Mouse (Mus musculus) hindbrain, embryonic 13.5 days (tissue): Measurements from ENCODE around the gene Dimt1. TPM values are rescaled to one million over a fixed set of nuclear protein-coding genes. Genes with fewer than 3 reads are reported as not detected.
"Not testable (repeated sequence)": the region's sequence is repeated elsewhere in the genome, so short reads cannot be mapped to it uniquely, and the experiment has no call there.

Source experiments
- ATAC-seq: fragments of 200-750 bp; cut with Nextera tagmentation; 2 replicates; pipeline ENCODE4 v1.8.0; 2017; ENCODE audit warnings: moderate TSS enrichment; ENCODE audit not compliant: low FRiP score
- H3K27ac ChIP-seq: fragments of 300-500 bp; sonication (generic); 2 replicates; pipeline ENCODE4 v1.5.1; 2015; ENCODE audit warnings: inconsistent platforms, mild to moderate bottlenecking, moderate library complexity
- H3K27me3 ChIP-seq: fragments of 300-500 bp; sonication (generic); 2 replicates; pipeline ENCODE4 v1.6.1; 2015; ENCODE audit warnings: mild to moderate bottlenecking, inconsistent platforms
- H3K36me3 ChIP-seq: fragments of 300-500 bp; sonication (generic); 2 replicates; pipeline ENCODE4 v1.6.1; 2015; ENCODE audit warnings: mild to moderate bottlenecking, inconsistent platforms
- H3K4me1 ChIP-seq: fragments of 300-500 bp; sonication (generic); replicated peaks from 2 replicates; pipeline ENCODE4 v1.6.1; 2015; ENCODE audit warnings: inconsistent platforms
- H3K4me2 ChIP-seq: fragments of 300-500 bp; sonication (generic); 2 replicates; pipeline ENCODE4 v1.6.1; 2015; ENCODE audit warnings: inconsistent platforms, mild to moderate bottlenecking, moderate library complexity
- H3K4me3 ChIP-seq: fragments of 300-500 bp; sonication (generic); 2 replicates; pipeline ENCODE4 v1.5.1; 2015; ENCODE audit warnings: mild to moderate bottlenecking, inconsistent platforms
- H3K9ac ChIP-seq: fragments of 300-500 bp; sonication (generic); 2 replicates; pipeline ENCODE4 v1.6.1; 2015; ENCODE audit warnings: mild to moderate bottlenecking, inconsistent platforms
- H3K9me3 ChIP-seq: fragments of 300-500 bp; sonication (generic); 2 replicates; pipeline ENCODE4 v1.6.1; 2016; ENCODE audit warnings: inconsistent platforms
- WGBS: fragments of 180-500 bp; shearing (Covaris S2); methylation state at CpG from one replicate; pipeline ENCODE4 v1.1.7; 2015; 5-methylcytosine and 5-hydroxymethylcytosine counted together
- polyA plus RNA-seq: library from polyadenylated mRNA; unstranded; fragments of >200 nt; fragmentation: Nextera tagmentation; extraction: Ambion mirVana; gene quantifications from 2 replicates; pipeline ENCODE4 v1.2.1, GENCODE M21; 2015

Dimt1 gene
- polyA plus RNA-seq, 1 experiment from 2014 or later: 37.3 TPM

DNA sequence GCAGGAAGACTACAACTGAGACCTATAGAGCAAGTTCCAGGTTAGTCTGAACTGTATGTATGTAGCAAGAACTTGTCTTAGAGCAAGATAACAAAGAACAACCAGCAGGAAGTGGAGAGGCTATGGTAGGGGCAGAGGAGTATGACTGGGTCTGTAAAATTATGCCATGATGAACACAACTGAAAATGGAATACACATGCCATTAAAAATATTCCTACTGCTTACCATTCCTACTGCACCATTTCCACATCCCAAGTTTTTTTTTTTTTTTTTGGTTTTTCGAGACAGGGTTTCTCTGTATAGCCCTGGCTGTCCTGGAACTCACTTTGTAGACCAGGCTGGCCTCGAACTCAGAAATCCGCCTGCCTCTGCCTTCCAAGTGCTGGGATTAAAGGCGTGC is 50.6 kb downstream of the Dimt1 start:
- H3K4me2 ChIP-seq, H3K9ac ChIP-seq, H3K4me1 ChIP-seq, H3K27me3 ChIP-seq, H3K4me3 ChIP-seq, H3K27ac ChIP-seq, H3K9me3 ChIP-seq, H3K36me3 ChIP-seq, ATAC-seq: not testable (repeated sequence)
- 98% methylated on average over 4 of the region's 4 CpGs for WGBS

DNA sequence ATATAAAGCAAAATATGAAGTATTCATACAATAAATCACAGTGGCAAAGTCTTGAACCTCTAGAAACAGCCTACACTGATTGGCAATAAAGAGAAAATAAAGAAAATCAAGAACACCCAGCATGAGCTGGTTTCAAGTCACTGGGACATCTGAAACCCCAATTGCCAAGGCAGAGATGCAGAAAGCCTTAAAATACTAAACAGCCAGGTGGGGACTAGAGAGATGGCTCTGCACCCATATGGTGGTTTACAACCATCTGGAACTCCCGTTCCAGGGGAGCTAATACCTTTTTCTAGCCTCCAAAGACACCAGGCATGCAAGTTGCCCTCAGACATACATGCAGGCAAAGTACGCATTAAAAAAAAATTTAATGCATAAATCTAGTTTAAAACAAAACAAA is 51.1 kb downstream of the Dimt1 start:
- no peaks in the 10 kb centered on the region for H3K9me3 ChIP-seq
- H3K36me3 ChIP-seq: peaks cover 5% of the 10 kb centered on the region
- no peaks in the 10 kb centered on the region for H3K4me1 ChIP-seq
- no peak overlapping the region for H3K27ac ChIP-seq
- no peak for ATAC-seq
- 92% methylated on average over 2 of the region's 2 CpGs for WGBS
- no peaks in the 10 kb centered on the region for H3K27me3 ChIP-seq
- H3K4me2 ChIP-seq: no peak overlapping the region
- no peak overlapping the region for H3K4me3 ChIP-seq
- no peak overlapping the region for H3K9ac ChIP-seq

DNA sequence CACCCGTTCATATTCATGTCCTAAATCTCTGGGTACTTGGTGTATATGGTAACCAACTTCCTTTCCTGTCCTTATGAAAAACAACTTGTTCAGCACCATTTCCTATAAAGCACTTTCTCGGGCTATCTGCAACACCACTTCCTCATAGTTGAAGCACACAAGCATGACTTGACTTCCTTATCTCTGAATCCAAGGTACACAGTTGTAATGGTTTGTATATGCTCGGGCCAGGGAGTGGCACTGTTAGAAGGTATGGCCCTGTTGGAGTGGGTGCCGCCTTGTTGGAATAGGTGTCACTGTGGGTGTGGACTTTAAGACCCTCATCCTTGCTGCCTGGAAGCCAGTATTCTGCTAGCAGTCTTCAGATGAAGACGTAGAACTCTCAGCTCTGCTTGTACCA is 51.7 kb downstream of the Dimt1 start:
- Histone ChIP-seq H3K27me3 (no peaks in the 10 kb centered on the region), H3K36me3 (no peaks in the 10 kb centered on the region), H3K4me3 (no peak overlapping the region), H3K9ac (no peak overlapping the region), H3K9me3 (no peaks in the 10 kb centered on the region), H3K27ac (no peak overlapping the region), H3K4me1 (no peaks in the 10 kb centered on the region), H3K4me2 (no peak overlapping the region)
- ATAC-seq: no peak
- 91% methylated on average over 5 of the region's 5 CpGs for WGBS

DNA sequence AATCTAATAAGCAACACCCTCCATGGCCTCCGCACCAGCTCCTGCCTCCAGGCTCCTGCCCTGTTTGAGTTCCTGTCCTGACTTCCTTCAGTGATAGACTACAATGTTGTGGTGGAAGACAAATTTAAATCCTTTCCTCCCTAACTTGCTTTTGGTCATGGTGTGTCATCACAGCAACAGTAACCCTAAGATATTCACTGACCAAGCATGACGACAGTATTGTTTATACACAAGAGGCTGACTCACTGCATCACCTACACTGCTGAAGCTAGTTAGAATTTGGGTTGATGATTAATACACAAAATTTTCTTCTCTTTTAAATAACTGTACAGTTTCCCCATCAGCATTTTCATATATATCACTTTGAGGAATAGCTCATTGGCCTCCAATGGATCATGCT is 56.3 kb downstream of the Dimt1 start:
- H3K4me1 ChIP-seq: 0 out of 2 replicates have a peak, but pooled peaks cover 3% of the 10 kb centered on the region
- H3K27ac ChIP-seq: no peak overlapping the region
- H3K9me3 ChIP-seq: no peaks in the 10 kb centered on the region
- no peak overlapping the region for H3K4me3 ChIP-seq
- H3K9ac ChIP-seq: no peak overlapping the region
- 90% methylated on average over 2 of the region's 2 CpGs for WGBS
- no peak overlapping the region for H3K4me2 ChIP-seq
- no peaks in the 10 kb centered on the region for H3K27me3 ChIP-seq
- no peaks in the 10 kb centered on the region for H3K36me3 ChIP-seq
- no peak for ATAC-seq

DNA sequence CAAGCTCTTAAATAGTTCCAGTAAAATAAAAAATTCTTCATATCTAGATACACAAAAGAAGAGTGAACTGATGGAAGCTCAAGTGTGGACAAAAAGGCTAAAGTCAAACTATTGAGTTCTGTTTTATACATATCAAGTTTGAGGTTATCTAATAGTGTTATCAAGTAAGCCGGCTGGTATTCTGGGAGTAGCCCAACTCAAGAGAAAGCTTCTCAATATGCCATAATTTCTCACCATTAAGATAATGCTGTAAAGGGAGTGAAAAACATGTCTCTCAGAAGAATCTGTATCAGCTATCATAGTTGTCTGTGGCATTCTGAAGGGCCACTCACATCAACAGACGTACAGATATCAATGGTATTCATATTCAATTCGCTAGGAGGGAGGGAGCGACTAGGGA is 61.2 kb downstream of the Dimt1 start:
- H3K9ac ChIP-seq: no peak overlapping the region
- 89% methylated on average over 4 of the region's 4 CpGs for WGBS
- H3K4me3 ChIP-seq: no peak overlapping the region
- peaks cover 5% of the 10 kb centered on the region; the same call in 1 of the 2 replicates for H3K4me1 ChIP-seq
- H3K4me2 ChIP-seq: no peak overlapping the region
- no peak overlapping the region for H3K27ac ChIP-seq
- no peaks in the 10 kb centered on the region for H3K36me3 ChIP-seq
- no peaks in the 10 kb centered on the region for H3K9me3 ChIP-seq
- H3K27me3 ChIP-seq: no peaks in the 10 kb centered on the region
- no peak for ATAC-seq

Other genes starting within 250 kb of the Dimt1 start
- gene Ipo11, start 10.2 kb upstream of the Dimt1 start, polyA plus RNA-seq: 37.8 and 38.9 TPM in 2 replicates
- gene Kif2a, start 75.0 kb downstream of the Dimt1 start, polyA plus RNA-seq: 42.5 and 45.9 TPM in 2 replicates